Mouse (Mus musculus) spleen, embryonic (tissue): Measurements from ENCODE around the gene Metrn.

ENCODE experiments used
- CTCF ChIA-PET: fragments of 350-600 bp; sonication (Branson Sonifier 250); formaldehyde crosslinking; loops from one replicate; lab custom pipeline; 2022; lab: Charles Lee

Gene Metrn

DNA sequence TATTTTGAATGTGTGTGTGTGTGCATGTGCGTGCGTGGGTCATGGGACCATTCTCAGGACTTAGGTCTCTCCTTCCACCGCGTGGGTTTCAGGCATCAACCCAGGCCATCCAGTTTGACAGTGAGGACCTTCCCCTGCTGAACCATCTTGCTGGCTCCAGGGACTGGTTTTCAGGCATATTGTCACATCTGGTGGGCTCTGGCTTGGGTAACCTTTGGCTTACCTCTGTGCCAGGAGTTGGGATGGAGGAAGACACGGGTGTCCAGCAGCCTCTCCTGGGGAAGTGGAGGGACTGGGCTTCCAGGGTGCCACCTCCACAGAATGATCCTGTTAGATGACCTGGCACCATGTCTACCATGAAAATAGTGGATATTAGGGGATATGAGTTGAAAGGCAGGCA lies 19.0 kb downstream of the Metrn start:
- CTCF ChIA-PET = no interaction called here

- CTCF ChIA-PET = interaction anchor here (0.5 to 0.8 kb wide), 2 partner anchors 34 to 58 kb away, joined by 4 to 9 read pairs; partner anchors contain the start of gene Stub1
Observed at GRCm38 (mm10) chr17:25775318-25776062, 21.4 kb downstream of the Metrn start.

- CTCF ChIA-PET = interaction anchor here (0.6 to 1.8 kb wide), 2 partner anchors 19 to 61 kb away, joined by 3 to 15 read pairs; partner anchors contain the start of gene Fam173a
Observed at GRCm38 (mm10) chr17:25773549-25774120, 23.3 kb downstream of the Metrn start, which contains the start of gene Narfl. Narfl (plus strand) TSS chr17:25773776.

DNA sequence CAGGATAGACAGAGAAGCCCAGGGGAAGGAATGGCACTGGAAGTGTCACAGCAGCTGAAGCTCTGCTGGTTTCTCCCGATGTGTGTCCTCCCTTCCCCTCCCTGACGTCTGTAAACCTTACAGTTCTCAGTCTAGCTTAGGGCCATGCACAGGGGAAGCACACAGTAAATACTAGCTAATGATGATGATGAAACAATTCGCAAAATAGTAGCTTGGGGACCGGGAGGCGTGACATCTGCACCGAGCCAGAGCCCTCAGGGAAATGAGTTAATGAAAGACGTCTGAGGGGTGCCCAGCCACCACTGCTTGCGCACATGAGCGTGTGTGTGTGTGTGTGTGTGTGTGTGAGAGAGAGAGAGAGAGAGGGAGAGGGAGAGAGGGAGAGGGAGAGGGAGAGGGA lies 27.6 kb downstream of the Metrn start:
- CTCF ChIA-PET = interaction anchor here (0.6 kb wide), 1 partner anchor 10 kb away, joined by 4 read pairs; no protein-coding TSS in a partner anchor

DNA sequence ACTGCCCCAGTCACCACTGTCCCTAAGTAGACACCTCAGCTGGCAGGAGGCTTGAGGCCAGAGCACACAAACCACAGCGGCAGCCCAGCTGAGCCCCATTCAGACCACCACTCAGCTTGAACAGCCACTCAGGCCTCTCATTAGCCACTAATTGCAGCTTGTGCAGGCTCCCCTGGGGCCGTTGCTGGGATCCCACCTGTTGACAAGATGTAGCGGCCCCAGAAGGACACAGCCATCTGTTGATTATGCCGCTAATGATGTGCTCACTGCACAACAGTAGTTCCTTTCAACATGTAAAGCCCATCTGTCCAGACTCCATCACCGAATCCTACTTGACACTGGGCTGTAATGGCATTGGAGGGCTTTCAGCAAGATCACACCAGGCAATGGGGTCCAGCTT lies 31.1 kb downstream of the Metrn start:
- CTCF ChIA-PET = no interaction called here

GRCm38 (mm10) chr17:25762591-25762990 lies 34.3 kb downstream of the Metrn start:
- CTCF ChIA-PET = no interaction called here

- CTCF ChIA-PET = no interaction called here
Observed at GRCm38 (mm10) chr17:25761561-25761970, 35.4 kb downstream of the Metrn start.

GRCm38 (mm10) chr17:25760148-25760547 lies 36.8 kb downstream of the Metrn start:
- CTCF ChIA-PET = no interaction called here

DNA sequence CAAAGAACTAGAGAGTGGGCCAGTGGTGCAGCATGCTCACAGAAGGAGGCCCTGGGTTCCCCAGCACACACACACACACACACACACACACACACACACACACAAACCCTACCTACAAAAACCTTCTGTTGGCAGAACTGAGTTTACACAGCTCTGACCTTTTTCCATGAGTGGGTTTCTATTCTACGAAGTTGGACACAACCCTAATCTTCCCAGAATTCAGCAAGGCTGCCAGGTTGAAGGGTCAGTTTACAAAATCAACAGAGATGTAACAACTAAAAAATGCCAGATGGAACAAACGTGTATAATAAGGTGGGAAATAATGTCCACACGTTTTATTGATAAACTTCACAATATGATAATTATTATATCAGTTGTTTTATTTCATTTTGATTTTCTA lies 39.2 kb downstream of the Metrn start:
- CTCF ChIA-PET = no interaction called here

DNA sequence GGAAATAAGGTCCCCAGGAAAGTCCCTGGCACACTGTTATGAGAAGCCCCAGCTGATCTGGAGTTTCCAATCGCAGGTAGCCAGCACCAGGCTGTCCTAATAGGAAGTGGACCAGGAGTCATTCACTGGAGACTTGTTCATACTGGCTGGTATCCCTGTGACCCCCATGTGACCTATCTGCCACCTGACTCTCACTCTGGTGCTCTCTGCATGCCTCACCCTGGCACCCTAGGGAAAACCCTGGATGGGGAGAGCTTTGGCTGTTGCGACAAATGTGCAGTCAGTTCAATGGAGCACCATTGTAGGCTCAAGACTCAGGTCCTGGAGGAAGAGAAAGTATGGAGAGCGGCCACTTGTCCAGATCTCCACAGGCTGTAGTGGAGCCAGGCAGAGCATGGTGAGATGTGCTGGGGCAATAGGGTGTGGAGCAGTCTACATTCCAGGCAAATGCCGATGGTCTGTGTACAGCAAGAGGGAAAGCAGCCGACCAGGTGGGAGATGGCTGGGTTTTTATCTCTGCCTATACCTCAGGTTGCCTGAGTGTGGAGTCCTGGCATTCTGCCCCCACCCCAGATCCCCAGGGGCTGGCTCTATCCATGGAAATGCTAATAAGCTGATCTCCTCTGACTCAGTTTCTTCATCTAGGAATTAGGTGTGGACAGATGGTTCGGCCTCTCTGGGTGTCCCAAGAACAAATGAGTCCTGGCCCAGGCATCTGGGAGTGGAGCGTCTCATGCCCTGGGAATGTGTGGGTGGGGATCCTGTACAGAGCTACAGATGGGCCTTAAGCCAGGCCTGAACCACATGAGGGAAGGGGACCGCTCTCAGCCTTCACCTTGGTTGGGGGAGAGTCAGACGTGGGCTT lies 40.3 kb downstream of the Metrn start:
- CTCF ChIA-PET = no interaction called here

DNA sequence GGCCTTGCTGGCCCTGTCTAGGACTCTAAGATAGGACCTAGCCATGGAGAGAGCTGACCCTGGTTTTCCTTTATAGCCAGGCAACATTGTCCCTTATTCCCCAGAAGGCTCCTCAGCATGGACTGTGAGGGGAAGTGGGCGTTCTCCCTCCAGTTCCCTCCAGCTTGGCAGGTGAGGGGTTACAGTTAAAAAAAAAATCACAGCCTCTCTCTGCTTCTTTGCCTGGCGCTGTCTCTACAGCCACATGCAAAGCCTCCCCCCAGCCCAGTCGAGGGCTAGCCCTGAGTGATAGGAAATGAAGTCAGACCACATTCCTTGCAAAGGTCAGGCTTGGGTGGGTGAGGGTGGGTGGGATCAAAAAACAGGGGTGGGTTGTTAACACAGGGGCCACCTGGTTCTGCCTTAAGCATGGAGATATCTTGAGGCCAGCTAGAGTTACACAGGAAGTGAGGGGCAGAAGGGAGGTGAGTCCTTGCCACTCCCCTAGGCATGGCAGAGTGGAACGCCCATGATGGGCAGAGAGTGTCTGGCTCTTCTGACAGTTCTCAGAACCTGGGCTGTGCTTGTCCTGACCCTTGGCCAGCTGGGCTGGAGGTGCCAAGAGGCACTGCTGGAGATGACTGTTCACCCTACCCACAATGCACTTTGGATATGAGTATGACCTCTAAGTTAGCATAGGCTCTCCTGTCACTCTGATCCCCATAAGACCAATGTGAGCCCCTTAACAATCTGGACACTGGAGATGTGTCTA lies 41.1 kb downstream of the Metrn start:
- CTCF ChIA-PET = no interaction called here

- CTCF ChIA-PET = no interaction called here
Observed at GRCm38 (mm10) chr17:25755086-25755485, 41.9 kb downstream of the Metrn start.

DNA sequence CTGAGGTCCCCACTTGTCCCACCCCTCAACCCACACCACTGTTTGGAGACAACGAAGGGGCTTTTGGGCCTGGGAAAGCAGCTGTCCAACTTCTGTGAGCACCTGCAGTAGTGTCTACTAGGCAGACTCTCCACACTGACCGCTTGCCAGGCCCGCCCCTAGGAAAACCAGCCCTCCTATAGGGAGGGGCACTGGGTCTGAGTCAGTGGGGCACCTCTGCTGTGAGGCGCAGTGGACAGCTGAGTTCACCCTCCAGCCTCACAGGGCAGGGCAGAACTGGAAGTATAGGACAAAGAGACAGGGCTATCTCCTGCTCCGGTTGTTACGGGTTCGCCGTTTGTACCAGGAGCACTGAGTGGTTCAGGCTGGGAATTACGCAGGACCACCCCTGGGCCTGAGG lies 42.7 kb downstream of the Metrn start, which contains the start of gene Msln:
Msln (minus strand) TSS at position 138 of the 400 bp plus-strand sequence.
- CTCF ChIA-PET = no interaction called here

GRCm38 (mm10) chr17:25751446-25751845 lies 45.5 kb downstream of the Metrn start:
- CTCF ChIA-PET = no interaction called here

DNA sequence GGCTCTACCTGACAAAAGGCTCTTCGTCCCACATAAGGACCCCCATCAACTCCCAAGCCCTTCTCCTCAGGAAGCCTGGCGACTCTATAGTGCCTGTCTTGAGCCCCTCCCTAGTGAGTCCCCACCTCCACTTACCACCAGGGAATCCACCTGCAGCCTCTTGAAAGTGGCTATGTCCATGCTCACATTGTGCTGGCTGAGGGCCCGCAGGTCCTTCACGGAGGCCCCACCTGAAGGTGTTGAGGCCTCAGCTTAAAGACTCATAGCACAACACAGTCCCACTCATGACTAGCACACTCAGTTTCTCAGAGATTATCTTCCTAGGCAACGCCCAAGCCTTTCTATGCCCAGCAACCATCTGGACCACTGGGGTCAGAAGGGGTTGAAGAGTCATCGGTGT lies 47.6 kb downstream of the Metrn start:
- CTCF ChIA-PET = no interaction called here

GRCm38 (mm10) chr17:25748238-25748637 lies 48.7 kb downstream of the Metrn start:
- CTCF ChIA-PET = no interaction called here

GRCm38 (mm10) chr17:25744311-25744710 lies 52.6 kb downstream of the Metrn start:
- CTCF ChIA-PET = no interaction called here

- CTCF ChIA-PET = no interaction called here
Observed at GRCm38 (mm10) chr17:25743831-25744230, 53.1 kb downstream of the Metrn start.
